Mouse (Mus musculus) liver, embryonic 14.5 days (tissue): ENCODE results near the gene Cux2.

Source experiments
- CTCF ChIP-seq: IDR thresholded peaks from 2 replicates; pipeline ENCODE4 v1.5.1; 2016; ENCODE audit warnings: antibody characterized with exemption, low read depth, control low read depth
- EP300 ChIP-seq: IDR thresholded peaks from 2 replicates; pipeline ENCODE4 v1.6.1; 2016; ENCODE audit warnings: antibody characterized with exemption, low read depth

DNA sequence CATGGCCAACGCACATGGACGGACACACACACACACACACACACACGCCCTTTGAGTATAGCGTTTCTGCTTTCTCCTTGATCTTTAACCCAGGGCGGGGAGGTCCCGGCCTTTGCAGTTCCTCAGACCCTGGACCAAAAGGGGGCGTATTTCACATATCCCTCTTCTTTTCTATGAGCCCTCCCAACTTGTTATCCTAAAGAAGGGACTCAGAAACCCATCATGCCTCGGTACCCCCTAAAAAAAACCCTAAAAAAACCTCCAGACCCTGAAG lies 867 bp upstream of the Cux2 start:
- TF ChIP-seq CTCF: no peak
- no peak for TF ChIP-seq EP300
